ENCODE assay signal across 8 mouse cellular contexts in genomic region chr11:109473171-109474085, GRCm38 (mm10). TPM values are rescaled to one million over a fixed set of nuclear protein-coding genes. Genes with fewer than 3 reads are reported as not detected.
DNase-seq lines count a peak whose midpoint lies in the region; ATAC-seq and TF ChIP-seq lines count a peak whose summit lies in the region.

Gene Arsg, plus strand, starts transcription at chr11:109473374.
Gene Slc16a6, minus strand, starts transcription at chr11:109473598.

- peak within 1 kb of the TSS; percentile 92 for H3K27ac ChIP-seq in forebrain, embryonic 14.5 days (ENCODE audit: low read depth, low read length)
- H3K27ac ChIP-seq in neural tube, embryonic 14.5 days (ENCODE audit: low read depth, low read length): peak within 1 kb of the TSS; percentile 90
- H3K27ac ChIP-seq in testis, adult 2 months (ENCODE audit: control insufficient read depth, insufficient read depth, low read depth, low read length): peak within 1 kb of the TSS; percentile 80

- H3K4me2 ChIP-seq in forebrain, embryonic 14.5 days (ENCODE audit: low read length): peak within 1 kb of the TSS; percentile 85
- H3K4me2 ChIP-seq in neural tube, embryonic 14.5 days (ENCODE audit: low read depth, low read length): peak within 1 kb of the TSS; percentile 87

- H3K4me3 ChIP-seq in forebrain, embryonic 14.5 days (ENCODE audit: low read depth, low read length): peak within 1 kb of the TSS; percentile 78
- peak within 1 kb of the TSS; percentile 86 for H3K4me3 ChIP-seq in neural tube, embryonic 14.5 days (ENCODE audit: low read depth, low read length)
- peak within 1 kb of the TSS; percentile 91 for H3K4me3 ChIP-seq in testis, adult 2 months (ENCODE audit: control insufficient read depth, low read depth, low read length)

- H3K36me3 ChIP-seq in forebrain, embryonic 14.5 days (ENCODE audit: control insufficient read depth, insufficient read depth, low read length): no peaks in the 10 kb centered on the region
- H3K36me3 ChIP-seq in neural tube, embryonic 14.5 days (ENCODE audit: control insufficient read depth, insufficient read depth, low read length): no peaks in the 10 kb centered on the region
- H3K36me3 ChIP-seq in testis, adult 2 months (ENCODE audit: control insufficient read depth, insufficient read depth, low read length): no peaks in the 10 kb centered on the region

- TF ChIP-seq CTCF in testis, adult 2 months (IDR thresholded peaks at IDR 0.05; ENCODE audit: control insufficient read depth, insufficient read depth, insufficient replicate concordance, low read depth, low read length): no peak

- peaks cover 18% of the 10 kb centered on the region for H3K4me1 ChIP-seq in forebrain, embryonic 14.5 days (ENCODE audit: control insufficient read depth, insufficient read depth, low read length)
- H3K4me1 ChIP-seq in neural tube, embryonic 14.5 days (ENCODE audit: control insufficient read depth, insufficient read depth, low read length): 0 out of 2 replicates have a peak, but pooled peaks cover 10% of the 10 kb centered on the region
- H3K4me1 ChIP-seq in testis, adult 2 months (ENCODE audit: control insufficient read depth, insufficient read depth, low read length): peaks cover 10% of the 10 kb centered on the region

- no peaks in the 10 kb centered on the region for H3K27me3 ChIP-seq in forebrain, embryonic 14.5 days (replicated peaks; ENCODE audit: control insufficient read depth, insufficient read depth, low read length)
- H3K27me3 ChIP-seq in neural tube, embryonic 14.5 days (ENCODE audit: control insufficient read depth, insufficient read depth, low read length): no peaks in the 10 kb centered on the region
- H3K27me3 ChIP-seq in testis, adult 2 months (ENCODE audit: control insufficient read depth, insufficient read depth, low read length): no peaks in the 10 kb centered on the region

- ATAC-seq in cerebellum, adult (ENCODE audit: insufficient number of reproducible peaks, low FRiP score, low TSS enrichment): peak; percentile 67
- peak; percentile 89 for ATAC-seq in forebrain, embryonic 14.5 days
- peak; percentile 91 for ATAC-seq in neural tube, embryonic 14.5 days (ENCODE audit: low read depth)

- no peaks in the 10 kb centered on the region for H3K9me3 ChIP-seq in forebrain, embryonic 14.5 days (replicated peaks; ENCODE audit: control insufficient read depth, low read length)
- H3K9me3 ChIP-seq in neural tube, embryonic 14.5 days (ENCODE audit: control insufficient read depth, low read length): no peaks in the 10 kb centered on the region

- peak within 1 kb of the TSS; percentile 80 for H3K9ac ChIP-seq in forebrain, embryonic 14.5 days (ENCODE audit: low read length)
- H3K9ac ChIP-seq in neural tube, embryonic 14.5 days (replicated peaks; ENCODE audit: low read depth, low read length): peak within 1 kb of the TSS; percentile 93

- under 1% methylated on average over 111 of the region's 111 CpGs for whole genome bisulfite sequencing in forebrain, embryonic 14.5 days
- whole genome bisulfite sequencing in neural tube, embryonic 14.5 days: under 1% methylated on average over 68 of the region's 111 CpGs

- TF ChIP-seq POLR2A in testis, adult 2 months (IDR thresholded peaks at IDR 0.05; ENCODE audit: control insufficient read depth, low read depth, low read length): peak; percentile 40

- peak; percentile 91 for DNase-seq in ES-CJ7 (ENCODE audit: low read depth, low spot score)
- DNase-seq in forebrain, embryonic 14.5 days (ENCODE audit: low spot score): peak; percentile 93
- DNase-seq in heart, postnatal 14 days: peak; percentile 76 to 85
- peak; percentile 77 to 85 for DNase-seq in layer of hippocampus, adult 18-20 months (ENCODE audit: low spot score in 2 of 2)
- DNase-seq in lung, adult 18-20 months: peak; percentile 74 to 82

- intact Hi-C loops in heart, postnatal 14 days (cut with DNase I): loop anchor here (5.0 kb wide), 1 partner anchor 89 kb away; no protein-coding TSS in a partner anchor

RNA-seq across cellular contexts. Expression of gene Arsg, which starts in this region (rescaled TPM):
- polyA plus RNA-seq in forebrain, embryonic 14.5 days (2014; fragmentation: Nextera tagmentation; extraction: Ambion mirVana): 5.1 and 6.2 TPM in 2 replicates
- total RNA-seq in heart, postnatal 14 days (2021): 1 to 10 TPM; 2.7 to 2.8 TPM
- total RNA-seq in layer of hippocampus, adult 18-20 months (2021): 10 to 100 TPM; 15.1 to 17.4 TPM
- polyA plus RNA-seq in neural tube, embryonic 14.5 days (2014; fragmentation: Nextera tagmentation; extraction: Ambion mirVana): 2.9 and 3.5 TPM in 2 replicates
- polyA plus RNA-seq in testis, adult 2 months (2012; rRNA removed): 3.1 and 3.3 TPM in 2 replicates

RNA-seq across cellular contexts. Expression of gene Slc16a6, which starts in this region (rescaled TPM):
- 2.8 and 4.4 TPM in 2 replicates for polyA plus RNA-seq in forebrain, embryonic 14.5 days (2014; fragmentation: Nextera tagmentation; extraction: Ambion mirVana)
- total RNA-seq in heart, postnatal 14 days (2021): 1 to 10 TPM; 7.3 to 7.7 TPM
- 1 to 10 TPM; 5.9 to 6.1 TPM for total RNA-seq in layer of hippocampus, adult 18-20 months (2021)
- 3.3 and 4.5 TPM in 2 replicates for polyA plus RNA-seq in neural tube, embryonic 14.5 days (2014; fragmentation: Nextera tagmentation; extraction: Ambion mirVana)
- 1.3 and 1.9 TPM in 2 replicates for polyA plus RNA-seq in testis, adult 2 months (2012; rRNA removed)

Comparison
In these comparisons a context has a peak if more than half of its experiments do, and no peak if none do; other contexts are left out.
1. Peak in every context shown above with its lines: DNase-seq, ATAC-seq, H3K4me3 ChIP-seq and H3K27ac ChIP-seq.
2. RNA of gene Arsg (total RNA-seq): 15.1 to 17.4 TPM in layer of hippocampus, adult 18-20 months; 2.7 to 2.8 TPM in heart, postnatal 14 days; every median in the first group is over 4 times any median in the second.